ENCODE assay signal across 18 mouse cellular contexts in genomic region chr4:150552751-150553600, GRCm38 (mm10).
DNase-seq lines count a peak whose midpoint lies in the region; ATAC-seq lines count a peak whose summit lies in the region.
"Had no signal": no experiment of that assay in that cellular context is flagged by ENCODE, and none has a peak within 500 bp of the region (broad histone marks: within the 10 kb centered on the region; RNA-seq: fewer than 3 reads in every experiment).

No protein-coding gene starts in this region.

- no peak overlapping the region; the same call in 1 of the 2 replicates for H3K9ac ChIP-seq in heart, embryonic 13.5 days
- H3K9ac ChIP-seq: forebrain, embryonic 12.5 days; liver, embryonic 15.5 days had no signal

- H3K9me3 ChIP-seq in heart, embryonic 13.5 days = no peaks in the 10 kb centered on the region
- peaks cover 3% of the 10 kb centered on the region; the same call in 1 of the 2 replicates for H3K9me3 ChIP-seq in megakaryocyte, embryonic 14.5 days
- H3K9me3 ChIP-seq: forebrain, embryonic 12.5 days; liver, embryonic 15.5 days had no signal

- no peaks in the 10 kb centered on the region for H3K27me3 ChIP-seq in heart, embryonic 13.5 days (replicated peaks)
- H3K27me3 ChIP-seq in megakaryocyte, embryonic 14.5 days (replicated peaks) = peaks cover 33% of the 10 kb centered on the region
- H3K27me3 ChIP-seq: forebrain, embryonic 12.5 days; liver, embryonic 15.5 days had no signal

- 60% methylated on average over 15 of the region's 15 CpGs for WGBS in heart, embryonic 13.5 days

- H3K4me1 ChIP-seq in heart, embryonic 13.5 days = peaks cover 77% of the 10 kb centered on the region
- peaks cover 80% of the 10 kb centered on the region for H3K4me1 ChIP-seq in megakaryocyte, embryonic 14.5 days

- H3K27ac ChIP-seq in heart, embryonic 13.5 days (replicated peaks) = peak overlapping the region; percentile 39; the same call in 1 of the 2 replicates
- H3K27ac ChIP-seq: forebrain, embryonic 12.5 days; hindbrain, postnatal 0 days; liver, embryonic 15.5 days; macrophage had no signal

- peaks cover 25% of the 10 kb centered on the region for H3K36me3 ChIP-seq in heart, embryonic 13.5 days
- peaks cover 58% of the 10 kb centered on the region for H3K36me3 ChIP-seq in megakaryocyte, embryonic 14.5 days (replicated peaks; ENCODE audit: low read length)
- H3K36me3 ChIP-seq: liver, embryonic 15.5 days had no signal

- no peak for ATAC-seq in heart, embryonic 13.5 days (ENCODE audit: extremely low read depth, insufficient number of reproducible peaks, low FRiP score, low TSS enrichment)
- ATAC-seq in megakaryocyte, adult 5-6 weeks (ENCODE audit: poor library complexity, severe bottlenecking) = no peak
- ATAC-seq: hindbrain, postnatal 0 days; midbrain, embryonic 16.5 days had no signal

- H3K4me3 ChIP-seq in heart, embryonic 13.5 days = no peak overlapping the region
- peak overlapping the region; percentile 21 for H3K4me3 ChIP-seq in megakaryocyte, embryonic 14.5 days (replicated peaks)
- H3K4me3 ChIP-seq: forebrain, embryonic 12.5 days; liver, embryonic 15.5 days had no signal

- no peak overlapping the region for H3K4me2 ChIP-seq in heart, embryonic 13.5 days
- H3K4me2 ChIP-seq: forebrain, embryonic 12.5 days; liver, embryonic 15.5 days had no signal

- DNase-seq in heart, adult 9 months (ENCODE audit: low spot score in 2 of 2) = no peak
- peak; percentile 58 for DNase-seq in brain, adult 2 months (ENCODE audit: low read depth, low spot score)
- peak; percentile 51 for DNase-seq in naive thymus-derived CD4-positive, alpha-beta T cell, adult 2 months (ENCODE audit: low read depth)
- DNase-seq in left cerebral cortex, adult 8-10 months (ENCODE audit: low spot score in 2 of 2) = no peak
- DNase-seq: adrenal gland, postnatal 36 days; cerebellum, adult 9-10 months; gastrocnemius, postnatal 10 days; heart, adult 18-20 months; heart, postnatal 36 days; kidney, adult 11 months had no signal

Comparison
In these comparisons a context has a peak if more than half of its experiments do, and no peak if none do; other contexts are left out.
1. DNase-seq: peak in brain, adult 2 months (single experiment) and naive thymus-derived CD4-positive, alpha-beta T cell, adult 2 months (single experiment); none in heart, adult 9 months (0 of 2) and left cerebral cortex, adult 8-10 months (0 of 2).